Mouse (Mus musculus) liver, adult 2 months (tissue): ENCODE results near the gene Cltc. TPM values are rescaled to one million over a fixed set of nuclear protein-coding genes. Genes with fewer than 3 reads are reported as not detected.
A peak's percentile ranks its signal among the peaks of the same experiment; 100 is the strongest.

Experiments
- DNase-seq: peaks from one replicate; pipeline ENCODE4 v3.0.0-alpha.2; 2011; ENCODE audit warnings: low read depth, low spot score; ENCODE audit errors: extremely low read depth
- H3K27ac ChIP-seq: fragments of 200-500 bp; replicated peaks from 2 replicates; pipeline ENCODE4 v1.5.1; 2012; ENCODE audit warnings: low read depth, mild to moderate bottlenecking, control low read depth, inconsistent platforms, low read length; ENCODE audit not compliant: insufficient read depth
- H3K27me3 ChIP-seq: fragments of 200-500 bp; 2 replicates; pipeline ENCODE4 v1.6.1; 2012; ENCODE audit warnings: mild to moderate bottlenecking, moderate library complexity, low read length, inconsistent platforms; ENCODE audit not compliant: control insufficient read depth, insufficient read depth
- H3K36me3 ChIP-seq: fragments of 200-500 bp; 2 replicates; pipeline ENCODE4 v1.6.1; 2012; ENCODE audit warnings: low read length, inconsistent platforms; ENCODE audit not compliant: control insufficient read depth, insufficient read depth
- H3K4me1 ChIP-seq: fragments of 200-500 bp; 2 replicates; pipeline ENCODE4 v1.6.1; 2011; ENCODE audit warnings: low read length; ENCODE audit not compliant: control insufficient read depth, insufficient read depth
- H3K4me3 ChIP-seq: fragments of 200-500 bp; 2 replicates; pipeline ENCODE4 v1.5.1; 2011; ENCODE audit warnings: low read depth, mild to moderate bottlenecking, control low read depth, low read length, moderate library complexity; ENCODE audit not compliant: insufficient read depth
- H3K79me2 ChIP-seq: fragments of 200-500 bp; 2 replicates; pipeline ENCODE4 v1.6.1; 2012; ENCODE audit warnings: inconsistent platforms, mild to moderate bottlenecking, low read length, moderate library complexity; ENCODE audit not compliant: control insufficient read depth, insufficient read depth
- H3K9ac ChIP-seq: fragments of 200-500 bp; 2 replicates; pipeline ENCODE4 v1.6.1; 2012; ENCODE audit warnings: low read depth, mild to moderate bottlenecking, control low read depth, inconsistent platforms, low read length
- CTCF ChIP-seq: fragments of 200-500 bp; IDR thresholded peaks from 2 replicates; pipeline ENCODE4 v1.5.1; 2011; ENCODE audit warnings: low read depth, low read length, control low read depth
- POLR2A ChIP-seq: fragments of 200-500 bp; IDR thresholded peaks from 2 replicates; pipeline ENCODE4 v1.6.1; 2011; ENCODE audit warnings: low read length, control low read depth; ENCODE audit not compliant: insufficient read depth; ENCODE audit errors: extremely low read depth
- WGBS: fragments of 180-500 bp; shearing (Covaris S2); methylation state at CpG from one replicate; pipeline ENCODE4 v1.1.7; 2018; 5-methylcytosine and 5-hydroxymethylcytosine counted together
- polyA plus RNA-seq: library from polyadenylated mRNA; depleted of rRNA; stranded (reverse); fragments of >200 nt; gene quantifications from 2 replicates; pipeline ENCODE4 v1.2.3, GENCODE M21; 2012
- total RNA-seq: library from RNA; depleted of rRNA; stranded (reverse); fragments of >200 nt; gene quantifications from 2 replicates; pipeline ENCODE4 v1.2.3, GENCODE M21; 2014

The Cltc gene
- total and polyA plus RNA-seq, 2 experiments: 49.9 to 191 TPM

- H3K4me1 ChIP-seq: peaks cover 4% of the 10 kb centered on the region
- peak; percentile 42 for DNase-seq
Observed at GRCm38 (mm10) chr11:86737301-86738000, 19.9 kb downstream of the Cltc start.

GRCm38 (mm10) chr11:86734993-86735392 is 22.4 kb downstream of the Cltc start:
- Histone ChIP-seq H3K4me3 (no peak overlapping the region), H3K36me3 (peaks cover 43% of the 10 kb centered on the region), H3K9ac (no peak overlapping the region), H3K4me1 (peaks cover 1% of the 10 kb centered on the region; the same call in 1 of the 2 replicates), H3K79me2 (peaks cover 6% of the 10 kb centered on the region; the same call in 1 of the 2 replicates), H3K27me3 (no peaks in the 10 kb centered on the region), H3K27ac (no peak overlapping the region)
- no peak for DNase-seq
- WGBS: 80% methylated on average over 4 of the region's 4 CpGs
- TF ChIP-seq CTCF (no peak), POLR2A (no peak)

More at GRCm38 (mm10) chr11:86737301-86738000, 19.9 kb downstream of the Cltc start:
- H3K27ac ChIP-seq: no peak overlapping the region
- H3K36me3 ChIP-seq: peaks cover 24% of the 10 kb centered on the region
- peaks cover 13% of the 10 kb centered on the region; the same call in 1 of the 2 replicates for H3K79me2 ChIP-seq
- no peak overlapping the region for H3K9ac ChIP-seq
- H3K4me3 ChIP-seq: no peak overlapping the region
- WGBS: 37% methylated on average over 8 of the region's 8 CpGs
- no peaks in the 10 kb centered on the region for H3K27me3 ChIP-seq
- TF ChIP-seq POLR2A (no peak), CTCF (no peak)

- WGBS: 73% methylated on average over 10 of the region's 10 CpGs
- no peak for DNase-seq
- Histone ChIP-seq H3K79me2 (peaks cover 6% of the 10 kb centered on the region; the same call in 1 of the 2 replicates), H3K36me3 (peaks cover 47% of the 10 kb centered on the region), H3K4me3 (no peak overlapping the region), H3K27me3 (no peaks in the 10 kb centered on the region), H3K27ac (no peak overlapping the region), H3K4me1 (peaks cover 1% of the 10 kb centered on the region; the same call in 1 of the 2 replicates), H3K9ac (no peak overlapping the region)
- no peak for TF ChIP-seq CTCF
- no peak for TF ChIP-seq POLR2A
Observed at GRCm38 (mm10) chr11:86734241-86734939, 23.0 kb downstream of the Cltc start.

GRCm38 (mm10) chr11:86731443-86731842 is 25.9 kb downstream of the Cltc start:
- Histone ChIP-seq H3K4me1 (no peaks in the 10 kb centered on the region; the same call in 1 of the 2 replicates), H3K9ac (no peak overlapping the region), H3K4me3 (no peak overlapping the region), H3K27me3 (no peaks in the 10 kb centered on the region), H3K36me3 (peaks cover 60% of the 10 kb centered on the region), H3K27ac (no peak overlapping the region), H3K79me2 (no peaks in the 10 kb centered on the region; the same call in 1 of the 2 replicates)
- TF ChIP-seq POLR2A: no peak
- no peak for TF ChIP-seq CTCF
- DNase-seq: no peak
- 89% methylated on average over 2 of the region's 2 CpGs for WGBS

- no peak overlapping the region for H3K27ac ChIP-seq
- TF ChIP-seq POLR2A (no peak), CTCF (no peak)
- H3K27me3 ChIP-seq: no peaks in the 10 kb centered on the region
- no peaks in the 10 kb centered on the region; the same call in 1 of the 2 replicates for H3K79me2 ChIP-seq
- no peak overlapping the region for H3K9ac ChIP-seq
- DNase-seq: no peak
- H3K36me3 ChIP-seq: peaks cover 59% of the 10 kb centered on the region
- H3K4me3 ChIP-seq: no peak overlapping the region
- H3K4me1 ChIP-seq: peaks cover 3% of the 10 kb centered on the region
Observed at GRCm38 (mm10) chr11:86725607-86726006, 31.8 kb downstream of the Cltc start.
